Mouse (Mus musculus) heart, postnatal 0 days (tissue): ENCODE measurements around the gene Ift43. TPM values are rescaled to one million over a fixed set of nuclear protein-coding genes. Genes with fewer than 3 reads are reported as not detected.

ENCODE experiments used
- ATAC-seq: fragments of 200-750 bp; cut with Nextera tagmentation; 2 replicates; pipeline ENCODE4 v1.8.0; 2017; ENCODE audit warnings: low read depth, moderate number of reproducible peaks, moderate library complexity; ENCODE audit not compliant: insufficient read depth
- DNase-seq: peaks from one replicate; pipeline ENCODE4 v3.0.0-alpha.2; 2016; ENCODE audit warnings: low spot score
- H3K27ac ChIP-seq: fragments of 300-500 bp; sonication (generic); 2 replicates; pipeline ENCODE4 v1.5.1; 2014; ENCODE audit warnings: low read depth, mild to moderate bottlenecking
- H3K27me3 ChIP-seq: fragments of 300-500 bp; sonication (generic); 2 replicates; pipeline ENCODE4 v1.6.1; 2014; ENCODE audit warnings: low read length, mixed read lengths; ENCODE audit not compliant: control insufficient read depth, insufficient read depth
- H3K36me3 ChIP-seq: fragments of 300-500 bp; sonication (generic); replicated peaks from 2 replicates; pipeline ENCODE4 v1.6.1; 2014; ENCODE audit warnings: low read length, mixed read lengths; ENCODE audit not compliant: control insufficient read depth, insufficient read depth
- H3K4me1 ChIP-seq: fragments of 300-500 bp; sonication (generic); 2 replicates; pipeline ENCODE4 v1.6.1; 2014; ENCODE audit warnings: antibody characterized with exemption; ENCODE audit not compliant: control insufficient read depth, insufficient read depth
- H3K4me2 ChIP-seq: fragments of 300-500 bp; sonication (generic); 2 replicates; pipeline ENCODE4 v1.6.1; 2014; ENCODE audit warnings: low read depth, mild to moderate bottlenecking, low read length, moderate library complexity
- H3K4me3 ChIP-seq: fragments of 300-500 bp; sonication (generic); 2 replicates; pipeline ENCODE4 v1.5.1; 2014; ENCODE audit warnings: low read depth, low read length
- H3K9ac ChIP-seq: fragments of 300-500 bp; sonication (generic); replicated peaks from 2 replicates; pipeline ENCODE4 v1.6.1; 2014; ENCODE audit warnings: low read depth, low read length, mixed read lengths
- H3K9me3 ChIP-seq: fragments of 300-500 bp; sonication (generic); replicated peaks from 2 replicates; pipeline ENCODE4 v1.6.1; 2016; ENCODE audit warnings: low read length; ENCODE audit not compliant: control insufficient read depth
- CTCF ChIP-seq: IDR thresholded peaks from 2 replicates; pipeline ENCODE4 v1.5.1; 2016; ENCODE audit warnings: antibody characterized with exemption, control low read depth, low read depth
- EP300 ChIP-seq: IDR thresholded peaks from 2 replicates; pipeline ENCODE4 v1.6.1; 2016; ENCODE audit warnings: antibody characterized with exemption, low read depth
- WGBS: fragments of 180-500 bp; shearing (Covaris S2); extraction: QIAGEN DNeasy Blood & Tissue Kit; methylation state at CpG from one replicate; pipeline ENCODE4 v1.1.7; 2014; 5-methylcytosine and 5-hydroxymethylcytosine counted together
- polyA plus RNA-seq: library from polyadenylated mRNA; unstranded; fragments of >200 nt; fragmentation: Nextera tagmentation; extraction: Ambion mirVana; gene quantifications from 2 replicates; pipeline ENCODE4 v1.2.1, GENCODE M21; 2015
- total RNA-seq: library from RNA; depleted of rRNA; stranded (reverse); fragments of >200 nt; gene quantifications from 2 replicates; pipeline ENCODE4 v1.2.3, GENCODE M21; 2014; ENCODE audit warnings: low replicate concordance

Ift43 gene
- total and polyA plus RNA-seq, 2 experiments from 2014 or later: 10.8 to 102 TPM

- Histone ChIP-seq H3K36me3 (0 out of 2 replicates have a peak, but pooled peaks cover 4% of the 10 kb centered on the region), H3K4me3 (no peak overlapping the region), H3K9ac (no peak overlapping the region), H3K4me1 (peaks cover 28% of the 10 kb centered on the region), H3K9me3 (no peaks in the 10 kb centered on the region), H3K4me2 (no peak overlapping the region), H3K27ac (no peak overlapping the region), H3K27me3 (no peaks in the 10 kb centered on the region)
- DNase-seq: no peak
- TF ChIP-seq CTCF (no peak), EP300 (no peak)
- WGBS: 77% methylated on average over 7 of the region's 7 CpGs
- no peak for ATAC-seq
Measured at GRCm38 (mm10) chr12:86107645-86108044, 25.3 kb downstream of the Ift43 start.

- Histone ChIP-seq H3K27ac (no peak overlapping the region), H3K9ac (no peak overlapping the region), H3K36me3 (0 out of 2 replicates have a peak, but pooled peaks cover 8% of the 10 kb centered on the region), H3K27me3 (no peaks in the 10 kb centered on the region), H3K4me3 (no peak overlapping the region), H3K9me3 (no peaks in the 10 kb centered on the region), H3K4me1 (peaks cover 13% of the 10 kb centered on the region), H3K4me2 (no peak overlapping the region)
- no peak for TF ChIP-seq EP300
- WGBS: 77% methylated on average over 4 of the region's 4 CpGs
- no peak for ATAC-seq
- no peak for DNase-seq
Measured at GRCm38 (mm10) chr12:86109531-86109930, 27.2 kb downstream of the Ift43 start.

- no peak overlapping the region for H3K4me2 ChIP-seq
- TF ChIP-seq EP300 (no peak), CTCF (peak; percentile 63)
- peaks cover 2% of the 10 kb centered on the region; the same call in 1 of the 2 replicates for H3K4me1 ChIP-seq
- H3K9ac ChIP-seq: no peak overlapping the region
- DNase-seq (no peak), ATAC-seq (no peak)
- H3K27me3 ChIP-seq: no peaks in the 10 kb centered on the region
- 94% methylated on average over 2 of the region's 2 CpGs for WGBS
- no peak overlapping the region for H3K27ac ChIP-seq
- 0 out of 2 replicates have a peak, but pooled peaks cover 8% of the 10 kb centered on the region for H3K36me3 ChIP-seq
- no peak overlapping the region for H3K4me3 ChIP-seq
- no peaks in the 10 kb centered on the region for H3K9me3 ChIP-seq
Measured at GRCm38 (mm10) chr12:86110637-86111036, 28.3 kb downstream of the Ift43 start.

- Histone ChIP-seq H3K27ac (no peak overlapping the region), H3K27me3 (no peaks in the 10 kb centered on the region), H3K4me3 (no peak overlapping the region), H3K9ac (no peak overlapping the region), H3K4me1 (no peaks in the 10 kb centered on the region), H3K9me3 (no peaks in the 10 kb centered on the region), H3K4me2 (no peak overlapping the region), H3K36me3 (0 out of 2 replicates have a peak, but pooled peaks cover 4% of the 10 kb centered on the region)
- DNase-seq: no peak
- no peak for ATAC-seq
- TF ChIP-seq EP300 (no peak), CTCF (no peak)
- 70% methylated on average over 15 of the region's 15 CpGs for WGBS
Measured at GRCm38 (mm10) chr12:86116295-86116835, 34.0 kb downstream of the Ift43 start.

GRCm38 (mm10) chr12:86124016-86124415 is 41.7 kb downstream of the Ift43 start:
- Histone ChIP-seq H3K27me3 (no peaks in the 10 kb centered on the region), H3K27ac (no peak overlapping the region), H3K4me2 (no peak overlapping the region), H3K9ac (no peak overlapping the region), H3K9me3 (no peaks in the 10 kb centered on the region), H3K4me3 (no peak overlapping the region), H3K4me1 (no peaks in the 10 kb centered on the region), H3K36me3 (no peaks in the 10 kb centered on the region)
- no peak for DNase-seq
- ATAC-seq: no peak
- TF ChIP-seq EP300: no peak
- no peak for TF ChIP-seq CTCF
- WGBS: 80% methylated on average over 6 of the region's 6 CpGs

- DNase-seq: no peak
- no peak for ATAC-seq
- H3K27ac ChIP-seq: no peak overlapping the region
- no peaks in the 10 kb centered on the region for H3K27me3 ChIP-seq
- no peaks in the 10 kb centered on the region for H3K9me3 ChIP-seq
- no peak overlapping the region for H3K4me2 ChIP-seq
- H3K4me1 ChIP-seq: no peaks in the 10 kb centered on the region
- no peak overlapping the region for H3K4me3 ChIP-seq
- 73% methylated on average over 6 of the region's 6 CpGs for WGBS
- no peaks in the 10 kb centered on the region for H3K36me3 ChIP-seq
- H3K9ac ChIP-seq: no peak overlapping the region
- TF ChIP-seq EP300: no peak
- TF ChIP-seq CTCF: no peak
Measured at GRCm38 (mm10) chr12:86128122-86128521, 45.8 kb downstream of the Ift43 start.
